Mouse (Mus musculus): Measurements from ENCODE around the gene Slc35f5.
"Not testable (repeated sequence)": the region's sequence is repeated elsewhere in the genome, so short reads cannot be mapped to it uniquely, and the experiment has no call there.

Slc35f5 gene

GRCm38 (mm10) chr1:125560259-125561192, at the start of gene Slc35f5:
Gene Slc35f5 (plus strand): TSS chr1:125560595.
- peak; percentile 97 for DNase-seq (ENCODE audit: low read depth)

- no peak for DNase-seq (ENCODE audit: low read depth)
Observed at GRCm38 (mm10) chr1:125514706-125515105, 45.7 kb upstream of the Slc35f5 start.

- peak; percentile 35 for DNase-seq (ENCODE audit: low read depth)
Observed at GRCm38 (mm10) chr1:125516910-125517659, 43.3 kb upstream of the Slc35f5 start.

DNA sequence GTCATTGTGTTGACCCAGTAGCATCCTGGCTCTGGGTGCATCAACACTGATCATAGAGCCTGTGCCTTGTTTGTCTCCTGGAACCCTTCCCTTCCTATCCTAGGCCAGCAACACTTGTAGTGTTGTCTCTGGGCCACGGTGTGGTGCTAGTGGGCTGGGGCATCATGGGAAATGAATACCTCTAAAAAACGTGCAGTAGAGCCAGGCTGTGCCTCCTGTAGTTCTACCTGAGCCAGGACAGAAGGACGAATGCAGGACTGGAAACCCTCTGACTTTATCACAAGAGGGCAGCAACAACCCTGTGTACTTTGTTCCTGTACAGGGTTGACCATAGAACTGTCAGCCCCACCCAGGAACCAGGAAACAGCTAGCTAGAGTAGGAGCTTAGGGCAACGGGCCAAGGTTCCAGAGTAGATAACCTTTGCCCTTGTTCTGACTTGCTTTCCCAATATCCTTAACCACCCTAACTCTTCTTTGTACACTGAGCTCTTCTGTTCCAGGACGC, 41.2 kb upstream of the Slc35f5 start:
- DNase-seq (ENCODE audit: low read depth): peak; percentile 79

- peak; percentile 56 for DNase-seq (ENCODE audit: low read depth)
Observed at GRCm38 (mm10) chr1:125525965-125526665, 34.3 kb upstream of the Slc35f5 start.

- no peak for DNase-seq (ENCODE audit: low read depth)
Observed at GRCm38 (mm10) chr1:125526666-125527004, 33.8 kb upstream of the Slc35f5 start.

DNA sequence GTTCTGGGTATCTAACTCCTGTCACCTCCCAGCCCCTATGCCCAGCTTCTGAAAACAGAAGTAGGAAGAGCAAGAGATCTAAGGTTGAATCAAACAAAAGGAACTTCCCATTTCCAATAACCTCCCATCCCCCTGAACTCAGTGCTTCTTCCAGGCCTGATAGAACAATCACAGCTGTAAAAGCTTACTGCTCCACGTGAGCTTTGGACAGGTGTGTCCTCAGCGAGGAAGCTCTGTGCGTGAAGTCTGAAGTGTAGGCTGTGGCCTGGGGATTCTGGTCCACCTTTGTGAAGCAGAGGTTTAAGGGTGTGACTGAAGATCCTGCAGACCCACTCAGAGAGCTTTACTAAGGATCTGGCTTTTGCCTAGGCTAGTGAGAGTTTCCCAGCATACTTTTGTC, 33.0 kb upstream of the Slc35f5 start:
- DNase-seq (ENCODE audit: low read depth): no peak

- DNase-seq (ENCODE audit: low read depth): not testable (repeated sequence)
Observed at GRCm38 (mm10) chr1:125533180-125533912, 27.0 kb upstream of the Slc35f5 start.

DNA sequence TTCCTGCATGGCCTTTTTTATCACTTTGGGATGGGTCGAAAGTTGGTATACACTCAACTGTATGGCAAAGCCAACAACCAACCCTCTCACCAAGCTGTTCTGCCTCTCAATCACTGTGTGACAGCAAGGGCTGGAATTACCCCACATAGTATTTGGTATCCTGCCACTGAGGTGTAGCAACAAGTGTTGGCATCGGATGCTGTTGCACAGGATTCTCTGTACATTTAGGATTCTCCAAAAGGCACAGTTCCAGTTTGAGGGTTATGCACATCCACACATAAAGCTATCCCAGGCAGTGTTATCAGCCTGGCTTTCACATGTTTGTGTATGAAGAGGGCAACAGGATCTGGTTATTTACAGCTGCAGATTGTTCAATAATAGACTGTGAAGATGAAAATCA, 23.3 kb upstream of the Slc35f5 start:
- no peak for DNase-seq (ENCODE audit: low read depth)

GRCm38 (mm10) chr1:125537776-125538175, 22.6 kb upstream of the Slc35f5 start:
- no peak for DNase-seq (ENCODE audit: low read depth)

- no peak for DNase-seq (ENCODE audit: low read depth)
Observed at GRCm38 (mm10) chr1:125539312-125539711, 21.1 kb upstream of the Slc35f5 start.

- DNase-seq (ENCODE audit: low read depth): no peak
Observed at GRCm38 (mm10) chr1:125542008-125542999, 18.1 kb upstream of the Slc35f5 start.

DNA sequence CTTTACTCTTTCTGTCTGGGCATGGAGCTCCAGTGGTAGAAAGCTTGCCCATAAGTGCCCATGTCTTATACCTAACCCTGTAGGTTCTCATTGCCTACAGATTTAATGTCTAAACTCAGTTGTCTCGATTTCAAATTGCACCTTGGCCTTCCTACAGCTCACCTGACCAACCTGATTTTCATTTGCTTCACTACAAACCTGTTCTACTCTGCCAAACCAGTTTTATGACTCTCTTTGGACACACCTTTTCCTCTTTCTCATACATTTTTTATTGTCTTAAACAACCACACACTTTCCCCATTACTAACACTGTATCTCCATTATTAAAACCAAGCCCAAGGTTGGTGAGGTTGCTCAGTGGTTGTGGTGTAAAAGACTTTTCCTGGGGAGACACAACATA, 10.5 kb upstream of the Slc35f5 start:
- no peak for DNase-seq (ENCODE audit: low read depth)

GRCm38 (mm10) chr1:125550359-125550758, 10.0 kb upstream of the Slc35f5 start:
- no peak for DNase-seq (ENCODE audit: low read depth)

- DNase-seq (ENCODE audit: low read depth): no peak
Observed at GRCm38 (mm10) chr1:125551564-125551963, 8.8 kb upstream of the Slc35f5 start.

GRCm38 (mm10) chr1:125559261-125559660, 1.1 kb upstream of the Slc35f5 start:
- peak; percentile 33 for DNase-seq (ENCODE audit: low read depth)

DNA sequence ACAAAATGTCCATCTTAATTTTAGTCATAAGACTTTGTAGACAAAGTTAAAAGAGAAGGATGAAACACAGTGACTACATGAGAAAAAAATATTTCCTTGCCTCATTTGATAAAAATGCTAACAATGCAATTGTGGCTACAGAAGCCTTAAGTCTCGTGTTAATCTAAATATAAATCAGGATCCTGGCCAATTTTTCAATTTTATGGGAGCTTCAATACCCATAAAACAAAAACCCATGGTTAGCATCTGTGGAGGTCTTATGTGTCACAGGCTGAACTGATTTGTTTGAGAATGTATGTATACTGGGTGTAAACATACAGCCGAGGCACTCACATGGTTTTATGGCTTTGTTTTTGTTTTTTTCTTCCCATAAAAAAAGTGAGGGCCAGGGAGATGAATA, 674 bp upstream of the Slc35f5 start:
- DNase-seq (ENCODE audit: low read depth): no peak

DNA sequence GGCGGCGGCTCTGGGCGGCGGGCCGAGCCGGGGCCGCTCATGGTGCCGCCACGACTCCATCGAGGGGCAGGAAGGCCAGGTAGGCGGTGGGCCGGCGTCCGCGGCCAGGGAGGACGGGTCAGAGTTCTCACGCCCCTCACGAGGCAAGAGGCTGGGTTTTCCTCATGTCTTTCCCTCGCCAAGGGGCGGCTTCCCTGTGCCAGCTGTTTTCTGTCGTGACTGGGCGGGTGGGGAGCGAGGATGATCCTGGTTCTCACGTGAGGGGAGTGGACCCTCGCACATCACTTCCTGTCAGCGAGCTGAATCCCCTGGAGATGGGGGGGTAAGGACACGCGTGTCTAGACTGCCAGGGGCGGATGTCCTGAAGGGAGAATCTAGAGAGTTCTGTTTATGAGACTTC, 811 bp downstream of the Slc35f5 start:
- DNase-seq (ENCODE audit: low read depth): no peak

DNA sequence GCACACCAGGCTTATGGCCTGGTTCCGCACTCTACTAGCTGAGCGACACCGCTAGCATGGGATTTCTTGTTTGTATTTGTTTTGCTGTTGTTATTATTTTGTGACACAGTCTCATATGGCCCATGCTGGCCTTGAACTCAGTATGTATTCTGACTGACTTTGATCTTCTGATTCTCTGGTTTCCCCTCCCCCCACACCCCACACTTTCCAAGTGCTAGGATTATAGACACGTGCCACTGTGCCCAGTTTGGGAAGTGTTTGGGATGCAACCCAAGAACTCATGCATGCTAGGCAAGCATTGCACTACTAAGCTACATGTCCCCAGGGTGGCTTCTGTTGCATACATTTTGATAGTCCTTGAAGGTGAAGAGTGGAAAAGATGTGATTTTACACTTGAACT, 1.4 kb downstream of the Slc35f5 start:
- no peak for DNase-seq (ENCODE audit: low read depth)

- peak; percentile 48 for DNase-seq (ENCODE audit: low read depth)
Observed at GRCm38 (mm10) chr1:125568126-125568525, 7.7 kb downstream of the Slc35f5 start.

Data from 416B (cell line).